Comparison of ENCODE assay signal across 14 mouse cellular contexts in the genomic region with DNA sequence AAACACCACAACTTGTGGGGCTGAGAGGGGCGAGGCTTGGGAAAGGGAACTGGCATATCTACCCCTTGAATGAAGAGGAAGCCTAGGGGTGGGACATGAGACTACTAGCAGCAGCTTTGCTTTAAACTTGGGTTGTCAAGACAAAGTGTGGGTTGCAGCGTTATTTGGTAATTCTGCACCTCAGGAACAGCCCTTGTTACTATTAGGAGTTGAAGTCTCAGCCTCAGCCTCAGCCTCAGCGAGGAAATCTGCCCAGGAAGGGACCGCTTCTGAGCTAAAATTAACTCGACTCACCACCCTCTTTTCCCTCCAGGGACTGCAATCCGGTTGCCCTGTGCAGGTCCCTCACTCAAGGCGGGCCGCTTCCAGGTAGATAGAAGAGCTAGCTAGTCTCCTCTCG.
A peak's percentile ranks its signal among the peaks of the same experiment; 100 is the strongest.
DNase-seq lines count a peak whose midpoint lies in the region; ATAC-seq and TF ChIP-seq lines count a peak whose summit lies in the region.
"Had no signal": no experiment of that assay in that cellular context is flagged by ENCODE, and none has a peak within 500 bp of the region (broad histone marks: within the 10 kb centered on the region; RNA-seq: fewer than 3 reads in every experiment).

No protein-coding gene starts in this region.

- TF ChIP-seq POLR2A in heart, adult 2 months (IDR thresholded peaks at IDR 0.05; ENCODE audit: insufficient read depth, low read depth, low read length), result no peak

- no peak overlapping the region for H3K27ac ChIP-seq in heart, embryonic 14.5 days (replicated peaks in 1 of 2; ENCODE audit: control insufficient read depth in 1 of 2, insufficient read depth in 1 of 2, low read depth in 2 of 2, low read length in 2 of 2)
- no peak overlapping the region for H3K27ac ChIP-seq in heart, adult 2 months
- no peak overlapping the region for H3K27ac ChIP-seq in limb, embryonic 10.5 days
- H3K27ac ChIP-seq: intestine, embryonic 15.5 days; liver, embryonic 14.5 days; macrophage had no signal

- H3K4me2 ChIP-seq in heart, embryonic 14.5 days (ENCODE audit: low read length), result peak overlapping the region; percentile 71

- no peaks in the 10 kb centered on the region for H3K9me3 ChIP-seq in heart, embryonic 14.5 days (ENCODE audit: control insufficient read depth, low read length)
- H3K9me3 ChIP-seq in E14TG2a.4 (ENCODE audit: low read length), result no peaks in the 10 kb centered on the region
- no peaks in the 10 kb centered on the region for H3K9me3 ChIP-seq in limb, embryonic 10.5 days (replicated peaks)
- H3K9me3 ChIP-seq: intestine, embryonic 15.5 days had no signal

- intact Hi-C loops in heart, adult 2 months (cut with DNase I), result loop anchor here (5.0 kb wide), 1 partner anchor 207 kb away; no protein-coding TSS in a partner anchor

- no peaks in the 10 kb centered on the region for H3K36me3 ChIP-seq in heart, embryonic 14.5 days (ENCODE audit: control insufficient read depth, insufficient read depth, low read length)
- no peaks in the 10 kb centered on the region for H3K36me3 ChIP-seq in heart, adult 2 months (ENCODE audit: control insufficient read depth, insufficient read depth, low read length)
- no peaks in the 10 kb centered on the region for H3K36me3 ChIP-seq in E14TG2a.4 (ENCODE audit: insufficient read depth, low read length)
- H3K36me3 ChIP-seq in limb, embryonic 10.5 days, result no peaks in the 10 kb centered on the region
- H3K36me3 ChIP-seq: intestine, embryonic 15.5 days had no signal

- H3K79me2 ChIP-seq in heart, adult 2 months (replicated peaks; ENCODE audit: control insufficient read depth, insufficient read depth, low read length), result no peaks in the 10 kb centered on the region

- TF ChIP-seq EP300 in heart, adult 2 months (IDR thresholded peaks at IDR 0.05; ENCODE audit: insufficient read depth, low read depth, low read length), result no peak

- 2% methylated on average over 9 of the region's 9 CpGs for WGBS in heart, embryonic 14.5 days
- 4% methylated on average over 9 of the region's 9 CpGs for WGBS in heart, adult 2 months
- WGBS in limb, embryonic 10.5 days, result 2% methylated on average over 9 of the region's 9 CpGs

- peak overlapping the region in 1 of 2 experiments; percentile 37; a peak in 2 of 4 replicates for H3K4me3 ChIP-seq in heart, embryonic 14.5 days (ENCODE audit: control insufficient read depth in 1 of 2, insufficient read depth in 1 of 2, low read depth in 1 of 2, low read length in 2 of 2)
- no peak overlapping the region for H3K4me3 ChIP-seq in heart, adult 2 months
- H3K4me3 ChIP-seq in E14TG2a.4 (replicated peaks; ENCODE audit: low read length), result peak overlapping the region; percentile 79
- no peak overlapping the region for H3K4me3 ChIP-seq in limb, embryonic 10.5 days
- H3K4me3 ChIP-seq: intestine, embryonic 15.5 days had no signal

- DNase-seq in cerebellum, adult 18-20 months, result peak; percentile 41 to 50
- DNase-seq in cerebellum, adult 8-10 months, result no peak
- no peak for DNase-seq in heart, adult 2 months
- peak; percentile 30 for DNase-seq in limb, embryonic 10.5 days (ENCODE audit: low spot score)
- DNase-seq in gastrocnemius, adult 8-10 months (ENCODE audit: low spot score in 2 of 2), result no peak
- DNase-seq in frontal cortex, postnatal 10 days (ENCODE audit: low spot score in 2 of 2), result no peak
- DNase-seq: gastrocnemius, postnatal 25 days; kidney, postnatal 4 days; thymus, postnatal 25 days had no signal

- TF ChIP-seq CTCF in heart, adult 2 months (IDR thresholded peaks at IDR 0.05), result no peak
- no peak for TF ChIP-seq CTCF in E14TG2a.4 (conservative IDR thresholded peaks at IDR 0.05; ENCODE audit: low read length)

- H3K9ac ChIP-seq in heart, embryonic 14.5 days (ENCODE audit: low read length), result no peak overlapping the region
- no peak overlapping the region for H3K9ac ChIP-seq in heart, adult 2 months (ENCODE audit: low read depth, low read length)
- H3K9ac ChIP-seq: intestine, embryonic 15.5 days; liver, embryonic 14.5 days had no signal

- H3K4me1 ChIP-seq in heart, embryonic 14.5 days (ENCODE audit: control insufficient read depth in 2 of 2, insufficient read depth in 2 of 2, low read length in 2 of 2), result peaks cover 27 to 61% of the 10 kb centered on the region in 2 experiments
- H3K4me1 ChIP-seq in heart, adult 2 months (ENCODE audit: control insufficient read depth, insufficient read depth, low read length), result no peaks in the 10 kb centered on the region
- H3K4me1 ChIP-seq in E14TG2a.4 (replicated peaks; ENCODE audit: low read depth, low read length), result peaks cover 69% of the 10 kb centered on the region
- H3K4me1 ChIP-seq in limb, embryonic 10.5 days, result peaks cover 32% of the 10 kb centered on the region

- no peak for ATAC-seq in heart, embryonic 14.5 days (ENCODE audit: insufficient number of reproducible peaks, insufficient read depth, low FRiP score, low read depth)
- ATAC-seq: intestine, embryonic 15.5 days had no signal

- peaks cover 80% of the 10 kb centered on the region for H3K27me3 ChIP-seq in heart, embryonic 14.5 days (ENCODE audit: control insufficient read depth, insufficient read depth, low read length)
- peaks cover 34% of the 10 kb centered on the region for H3K27me3 ChIP-seq in heart, adult 2 months (ENCODE audit: control insufficient read depth, insufficient read depth, low read length)
- peaks cover 97% of the 10 kb centered on the region for H3K27me3 ChIP-seq in E14TG2a.4 (ENCODE audit: insufficient read depth, low read length)
- peaks cover 100% of the 10 kb centered on the region for H3K27me3 ChIP-seq in limb, embryonic 10.5 days (ENCODE audit: low read depth, poor library complexity, severe bottlenecking)

Comparison
In these comparisons a context has a peak if more than half of its experiments do, and no peak if none do; other contexts are left out.
1. DNase-seq: peak in cerebellum, adult 18-20 months (2 of 2) and limb, embryonic 10.5 days (single experiment); none in cerebellum, adult 8-10 months (single experiment), heart, adult 2 months (0 of 2), gastrocnemius, adult 8-10 months (0 of 2) and frontal cortex, postnatal 10 days (0 of 2).